Mouse (Mus musculus): ENCODE results near the gene Cry1.

DNA sequence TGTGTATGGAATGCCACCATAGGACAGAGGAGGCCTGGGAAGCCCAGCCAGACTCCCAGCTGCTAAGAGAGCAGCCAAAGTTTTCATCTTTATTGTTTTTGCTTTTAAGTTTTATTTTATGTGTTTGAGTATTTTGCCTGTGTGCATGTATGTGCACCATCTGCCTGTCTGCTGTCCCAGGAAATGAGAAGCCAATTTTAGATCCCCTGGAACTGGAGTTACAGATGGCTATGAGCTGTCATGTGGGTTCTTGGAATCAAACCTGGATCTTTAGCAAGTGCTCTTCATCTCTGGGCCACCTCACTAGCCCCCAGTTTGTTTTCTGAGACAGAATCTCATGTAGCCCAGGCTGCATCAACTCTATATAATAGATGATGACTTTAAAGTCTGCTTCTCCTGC is 5.8 kb upstream of the Cry1 start:
- TF ChIP-seq CTCF (IDR thresholded peaks at IDR 0.05; ENCODE audit: control insufficient read depth, insufficient read depth, low read length) (no peak), POLR2A (IDR thresholded peaks at IDR 0.05; ENCODE audit: borderline replicate concordance, control insufficient read depth, low read depth, low read length) (no peak)

All from bone marrow, adult 2 months (tissue).